Mouse (Mus musculus) CH12.LX (cell line): ENCODE measurements around the gene Pde4d. TPM values are rescaled to one million over a fixed set of nuclear protein-coding genes. Genes with fewer than 3 reads are reported as not detected.

Experiments
- DNase-seq: peaks from one replicate; pipeline ENCODE4 v3.0.0-alpha.2; 2013; ENCODE audit errors: extremely low read depth
- H3K27ac ChIP-seq: 2 replicates; pipeline ENCODE4 v1.5.1; 2012; ENCODE audit warnings: low read depth, mild to moderate bottlenecking, control low read depth, moderate library complexity; ENCODE audit not compliant: insufficient read depth
- H3K27me3 ChIP-seq: replicated peaks from 2 replicates; pipeline ENCODE3; 2012; ENCODE audit warnings: inconsistent platforms
- H3K36me3 ChIP-seq, 2 experiments: replicated peaks in 1 of 2; 2 replicates each; pipeline versions ENCODE3 to v1.6.1; 2012; ENCODE audit warnings: inconsistent platforms in 1 of 2, low read length in 1 of 2, mild to moderate bottlenecking in 1 of 2, mixed read lengths in 1 of 2, moderate library complexity in 1 of 2; ENCODE audit not compliant: control insufficient read depth in 1 of 2, insufficient read depth in 1 of 2
- H3K4me1 ChIP-seq, 2 experiments: 2 replicates each; pipeline ENCODE4 v1.6.1; 2012; ENCODE audit warnings: inconsistent platforms in 1 of 2, moderate library complexity in 1 of 2; ENCODE audit not compliant: insufficient read depth in 2 of 2, control insufficient read depth in 1 of 2
- H3K4me2 ChIP-seq: 2 replicates; pipeline ENCODE4 v1.6.1; 2012; ENCODE audit warnings: low read depth, mild to moderate bottlenecking, control low read depth; ENCODE audit not compliant: poor library complexity, insufficient read depth, severe bottlenecking
- H3K4me3 ChIP-seq, 3 experiments: fragments of 150-350 bp in 1 of 3; sonication (generic) in 1 of 3; replicated peaks in 1 of 3; 2 replicates each; pipeline versions ENCODE3 to v1.5.1; 2011 to 2012; ENCODE audit warnings: low read depth in 2 of 3, low read length in 2 of 3, mild to moderate bottlenecking in 2 of 3, moderate library complexity in 2 of 3, control low read depth in 1 of 3, improper control_type of control experiment in 1 of 3, inconsistent platforms in 1 of 3, mixed read lengths in 1 of 3; ENCODE audit not compliant: poor library complexity in 1 of 3
- H3K79me2 ChIP-seq: replicated peaks from 2 replicates; pipeline ENCODE4 v1.6.1; 2012; ENCODE audit warnings: mild to moderate bottlenecking, moderate library complexity; ENCODE audit not compliant: control insufficient read depth, poor library complexity, insufficient read depth, severe bottlenecking; ENCODE audit errors: extremely low read depth
- H3K9ac ChIP-seq: 2 replicates; pipeline ENCODE4 v1.6.1; 2012; ENCODE audit warnings: low read depth, mild to moderate bottlenecking, control low read depth, moderate library complexity; ENCODE audit not compliant: insufficient read depth
- H3K9me3 ChIP-seq: replicated peaks from 2 replicates; pipeline ENCODE3; 2012; ENCODE audit warnings: low read length, inconsistent platforms, mixed read lengths
- BHLHE40 ChIP-seq: IDR thresholded peaks from 2 replicates; pipeline ENCODE4 v1.6.1; 2011; ENCODE audit warnings: mild to moderate bottlenecking, low read depth, low read length, improper control_type of control experiment
- CTCF ChIP-seq, 2 experiments: IDR thresholded peaks in 1 of 2; conservative IDR thresholded peaks in 1 of 2; 2 replicates each; pipeline ENCODE4 v1.5.1; 2011 to 2012; ENCODE audit warnings: low read depth in 2 of 2, low read length in 2 of 2, improper control_type of control experiment in 1 of 2, inconsistent platforms in 1 of 2, mild to moderate bottlenecking in 1 of 2, moderate library complexity in 1 of 2
- ETS1 ChIP-seq: conservative IDR thresholded peaks from 2 replicates; pipeline ENCODE4 v1.6.1; 2012; ENCODE audit warnings: low read depth, mild to moderate bottlenecking, inconsistent platforms, low read length, improper control_type of control experiment, moderate library complexity
- GABPA ChIP-seq: IDR thresholded peaks from 2 replicates; pipeline ENCODE4 v1.6.1; 2012; ENCODE audit warnings: low read depth, low read length, improper control_type of control experiment, inconsistent platforms; ENCODE audit not compliant: insufficient replicate concordance
- HCFC1 ChIP-seq: IDR thresholded peaks from 2 replicates; pipeline ENCODE4 v1.6.1; 2012; ENCODE audit warnings: low read depth, mild to moderate bottlenecking, inconsistent platforms, low read length, improper control_type of control experiment
- KAT2A ChIP-seq: IDR thresholded peaks from 2 replicates; pipeline ENCODE4 v1.6.1; 2012; ENCODE audit warnings: low read length, improper control_type of control experiment, inconsistent platforms; ENCODE audit not compliant: insufficient replicate concordance
- MAFK ChIP-seq: IDR thresholded peaks from 2 replicates; pipeline ENCODE4 v1.6.1; 2011; ENCODE audit warnings: low read length, improper control_type of control experiment; ENCODE audit not compliant: insufficient replicate concordance
- MAZ ChIP-seq: IDR thresholded peaks from 2 replicates; pipeline ENCODE4 v1.6.1; 2012; ENCODE audit warnings: low read depth, mild to moderate bottlenecking, inconsistent platforms, low read length, improper control_type of control experiment, moderate library complexity
- MXI1 ChIP-seq: IDR thresholded peaks from 2 replicates; pipeline ENCODE4 v1.6.1; 2011; ENCODE audit warnings: mild to moderate bottlenecking, low read depth, low read length, improper control_type of control experiment
- MYC ChIP-seq: IDR thresholded peaks from 2 replicates; pipeline ENCODE4 v1.6.1; 2011; ENCODE audit warnings: low read depth, mild to moderate bottlenecking, improper control_type of control experiment, low read length
- POLR2AphosphoS2 ChIP-seq: IDR thresholded peaks from 2 replicates; pipeline ENCODE4 v1.6.1; 2011; ENCODE audit warnings: low read depth, low read length, improper control_type of control experiment
- SMC3 ChIP-seq: IDR thresholded peaks from 2 replicates; pipeline ENCODE4 v1.6.1; 2011; ENCODE audit warnings: low read depth, low read length, improper control_type of control experiment
- TBP ChIP-seq: conservative IDR thresholded peaks from 2 replicates; pipeline ENCODE4 v1.6.1; 2011; ENCODE audit warnings: low read depth, low read length, improper control_type of control experiment
- UBTF ChIP-seq: IDR thresholded peaks from 2 replicates; pipeline ENCODE4 v1.6.1; 2012; ENCODE audit warnings: low read depth, mild to moderate bottlenecking, inconsistent platforms, low read length, improper control_type of control experiment, moderate library complexity
- USF1 ChIP-seq: IDR thresholded peaks from 2 replicates; pipeline ENCODE4 v1.6.1; 2014; ENCODE audit warnings: low read depth, mild to moderate bottlenecking, inconsistent platforms, low read length, improper control_type of control experiment
- USF2 ChIP-seq: conservative IDR thresholded peaks from 2 replicates; pipeline ENCODE4 v1.6.1; 2011; ENCODE audit warnings: low read depth, low read length, improper control_type of control experiment
- ZC3H11A ChIP-seq: IDR thresholded peaks from 2 replicates; pipeline ENCODE4 v1.6.1; 2012; ENCODE audit warnings: low read depth, mild to moderate bottlenecking, inconsistent platforms, low read length, improper control_type of control experiment
- ZNF384 ChIP-seq: IDR thresholded peaks from 2 replicates; pipeline ENCODE4 v1.6.1; 2012; ENCODE audit warnings: low read depth, low read length, improper control_type of control experiment, inconsistent platforms
- dilution Hi-C: fragments of 300-500 bp; cut with MboI; formaldehyde crosslinking; loops from 2 replicates; pipeline ENCODE4 v1.14.3; 2020; ENCODE audit warnings: low sequenced_read_pairs; ENCODE audit not compliant: extremely low pct_unique_long_range_greater_than_20kb, extremely low pct_ligation_motif_present
- in situ Hi-C: fragments of 300-500 bp; cut with MboI; formaldehyde crosslinking; loops from 3 replicates; pipeline ENCODE4 v1.14.3; 2019; ENCODE audit warnings: low sequenced_read_pairs, low pct_ligation_motif_present, low pct_unique_long_range_greater_than_20kb, mixed read lengths
- polyA plus RNA-seq: library from polyadenylated mRNA; unstranded; fragments of >175 nt; gene quantifications from 2 replicates; pipeline ENCODE4 v1.2.1, GENCODE M21; 2012; ENCODE audit warnings: low read depth; ENCODE audit not compliant: insufficient read length
- total RNA-seq, 2 experiments: library from RNA; depleted of rRNA; stranded (reverse); fragments of 300-350 nt in 1 of 2; fragments of >200 nt in 1 of 2; gene quantifications; 2 replicates each; pipeline ENCODE4 v1.2.3; 2012 to 2014

Gene Pde4d
- total and polyA plus RNA-seq, 3 experiments: not detected

DNA sequence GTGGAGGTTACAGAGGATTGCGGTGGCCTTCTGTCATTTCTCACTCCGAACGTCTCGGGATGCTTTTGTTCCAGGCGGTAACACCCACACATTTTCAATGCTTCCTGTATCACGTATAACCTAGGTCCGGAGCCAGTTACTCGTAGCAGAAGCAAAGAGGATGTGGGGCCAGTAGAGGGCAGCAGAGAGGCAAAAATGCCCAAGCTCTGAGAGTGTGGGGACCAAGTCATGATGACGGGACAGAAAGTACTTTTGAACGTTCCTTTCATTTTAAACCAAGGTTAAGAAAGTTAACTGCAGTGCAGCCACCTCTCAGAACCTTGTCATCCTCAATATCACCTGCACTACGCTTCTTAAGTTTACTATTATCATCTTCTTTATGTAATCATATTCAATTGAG is 1326.4 kb downstream of the Pde4d start:
- Histone ChIP-seq H3K4me1 (no peaks in the 10 kb centered on the region), H3K27ac (no peak overlapping the region), H3K9ac (no peak overlapping the region), H3K4me3 (no peak overlapping the region), H3K4me2 (no peak overlapping the region), H3K9me3 (peaks cover 73% of the 10 kb centered on the region), H3K27me3 (no peaks in the 10 kb centered on the region), H3K36me3 (no peaks in the 10 kb centered on the region), H3K79me2 (no peaks in the 10 kb centered on the region)
- TF ChIP-seq CTCF (conservative IDR thresholded peaks at IDR 0.05 in 1 of 2, IDR thresholded peaks at IDR 0.05 in 1 of 2; ENCODE audit: low read depth in 2 of 2, low read length in 2 of 2): peak in 1 of 2 experiments; percentile 30; a peak in 1 of 4 replicates
- TF ChIP-seq GABPA: no peak
- in situ Hi-C loops: no loop called here
- dilution Hi-C loops: no loop called here
- DNase-seq: peak; percentile 7

DNA sequence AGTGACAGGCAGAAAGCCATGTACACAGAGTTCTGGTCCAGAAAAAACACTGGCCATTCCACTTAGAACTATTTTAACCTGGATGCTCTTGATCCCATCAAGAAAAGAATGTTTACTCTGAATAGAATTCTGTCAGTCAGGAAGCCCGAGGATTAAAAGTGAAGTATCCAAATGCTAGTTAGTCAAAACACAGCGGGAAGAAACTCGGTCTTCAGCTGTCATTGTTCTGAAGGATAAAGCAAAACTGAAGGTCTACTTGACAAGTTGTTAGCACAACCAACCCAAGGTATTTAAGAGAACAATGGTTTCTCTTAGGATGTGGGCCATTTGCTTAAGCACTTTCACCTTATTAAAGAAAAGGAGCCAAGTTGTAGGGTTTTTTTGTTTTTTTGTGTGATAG is 1327.2 kb downstream of the Pde4d start:
- H3K27me3 ChIP-seq: no peaks in the 10 kb centered on the region

DNA sequence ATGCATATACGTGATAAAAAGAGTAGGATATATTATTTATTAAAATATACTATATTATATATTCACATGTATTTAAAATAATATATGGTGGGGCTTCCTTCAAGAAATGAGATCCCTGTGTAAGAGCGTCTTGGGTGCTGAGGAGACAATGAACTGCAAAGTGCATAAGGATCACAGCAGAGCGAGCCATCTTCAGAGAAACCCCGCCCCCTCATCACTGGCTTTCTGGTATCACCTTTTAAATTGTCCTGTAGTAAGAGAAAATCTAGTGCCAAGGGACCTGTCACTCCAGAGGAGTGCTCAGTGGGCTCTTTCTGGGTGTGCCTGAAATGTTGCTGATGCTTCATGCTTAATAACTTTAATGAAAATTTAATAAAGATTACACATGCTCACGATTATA is 1327.7 kb downstream of the Pde4d start:
- Histone ChIP-seq H3K36me3 (no peaks in the 10 kb centered on the region), H3K79me2 (no peaks in the 10 kb centered on the region), H3K9me3 (peaks cover 71% of the 10 kb centered on the region), H3K4me2 (no peak overlapping the region), H3K4me3 (no peak overlapping the region), H3K27ac (no peak overlapping the region), H3K4me1 (no peaks in the 10 kb centered on the region), H3K9ac (no peak overlapping the region), H3K27me3 (no peaks in the 10 kb centered on the region)
- in situ Hi-C loops (no loop called here), dilution Hi-C loops (no loop called here)
- TF ChIP-seq ZC3H11A (no peak), ETS1 (no peak), USF2 (no peak), MXI1 (no peak), GABPA (no peak), ZNF384 (no peak)
- DNase-seq: no peak

More for the DNA sequence above, 1327.2 kb downstream of the Pde4d start:
- no peaks in the 10 kb centered on the region for H3K36me3 ChIP-seq
- H3K4me3 ChIP-seq: no peak overlapping the region
- H3K4me1 ChIP-seq: no peaks in the 10 kb centered on the region
- H3K9me3 ChIP-seq: peaks cover 73% of the 10 kb centered on the region
- H3K9ac ChIP-seq: no peak overlapping the region
- no peak for DNase-seq
- no peak for TF ChIP-seq TBP
- TF ChIP-seq MYC: no peak
- no peak for TF ChIP-seq MAFK
- TF ChIP-seq GABPA: no peak
- TF ChIP-seq POLR2AphosphoS2: no peak
- TF ChIP-seq UBTF: no peak
- TF ChIP-seq SMC3: no peak
- TF ChIP-seq USF1: no peak
- TF ChIP-seq MXI1: no peak
- TF ChIP-seq ZC3H11A: no peak
- no peak for TF ChIP-seq HCFC1
- TF ChIP-seq MAZ: no peak
- no peak for TF ChIP-seq KAT2A
- no peak for TF ChIP-seq BHLHE40
- TF ChIP-seq ZNF384: no peak
- no peak overlapping the region for H3K27ac ChIP-seq
- dilution Hi-C loops: no loop called here
- in situ Hi-C loops: no loop called here
- no peaks in the 10 kb centered on the region for H3K79me2 ChIP-seq
- H3K4me2 ChIP-seq: no peak overlapping the region
